Mouse (Mus musculus): ENCODE results near the gene G6pc2. TPM values are rescaled to one million over a fixed set of nuclear protein-coding genes. Genes with fewer than 3 reads are reported as not detected.

Gene G6pc2
- polyA plus RNA-seq, 1 experiment from 2014 or later: 0.76 TPM

DNA sequence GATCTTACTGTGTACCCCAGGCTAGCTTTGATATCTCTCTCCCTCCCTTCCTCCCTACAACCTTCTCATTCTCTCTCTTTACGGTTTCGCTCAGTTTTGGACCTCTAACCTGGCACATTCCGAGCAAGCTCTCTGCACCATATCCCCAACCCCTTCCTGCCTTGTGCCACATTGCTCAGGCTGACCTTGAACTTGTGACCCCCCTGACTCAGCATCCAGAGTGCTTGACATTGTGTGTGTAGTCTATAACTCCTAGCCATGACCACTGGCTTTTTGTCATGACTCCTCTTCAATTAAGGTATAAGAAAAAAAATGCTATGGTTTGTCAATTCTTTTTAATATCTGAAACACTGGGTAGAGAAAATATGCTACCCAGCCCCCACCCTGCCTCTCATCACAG, 1.2 kb upstream of the G6pc2 start:
- ATAC-seq (ENCODE audit: low FRiP score, low read depth): no peak
- H3K4me1 ChIP-seq: 0 out of 2 replicates have a peak, but pooled peaks cover 5% of the 10 kb centered on the region
- H3K27ac ChIP-seq: no peak overlapping the region
- no peaks in the 10 kb centered on the region for H3K27me3 ChIP-seq (replicated peaks)
- no peak overlapping the region for H3K4me3 ChIP-seq
- 93% methylated on average over 3 of the region's 3 CpGs for WGBS
- no peaks in the 10 kb centered on the region for H3K9me3 ChIP-seq
- no peaks in the 10 kb centered on the region for H3K36me3 ChIP-seq
- H3K9ac ChIP-seq: no peak overlapping the region
- no peak overlapping the region for H3K4me2 ChIP-seq (replicated peaks)

DNA sequence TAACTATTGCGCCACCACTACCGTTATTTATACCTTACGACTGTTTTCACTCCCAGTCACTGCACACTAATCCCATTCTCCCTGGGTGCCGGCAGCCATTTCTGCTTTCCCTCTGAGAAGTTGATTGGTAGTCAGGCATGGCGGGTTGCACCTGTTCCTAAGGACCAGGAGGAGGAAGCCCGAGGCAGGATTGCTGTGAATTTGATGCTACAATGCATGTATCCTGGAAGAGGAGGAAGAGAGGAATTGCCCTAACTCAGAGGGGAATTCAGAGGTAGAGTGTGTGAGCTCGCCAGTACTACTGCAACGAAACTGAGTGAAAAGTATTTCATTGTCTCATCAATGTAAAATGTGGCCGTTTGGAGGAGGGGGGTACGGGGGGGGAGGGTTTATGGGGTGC, 1.8 kb downstream of the G6pc2 start:
- H3K27me3 ChIP-seq (replicated peaks): no peaks in the 10 kb centered on the region
- no peak overlapping the region for H3K4me2 ChIP-seq (replicated peaks)
- 68% methylated on average over 10 of the region's 10 CpGs for WGBS

GRCm38 (mm10) chr2:69215242-69215641, 4.4 kb downstream of the G6pc2 start:
- H3K9me3 ChIP-seq: no peaks in the 10 kb centered on the region
- H3K4me2 ChIP-seq (replicated peaks): no peak overlapping the region
- H3K36me3 ChIP-seq: no peaks in the 10 kb centered on the region
- H3K27ac ChIP-seq: no peak overlapping the region
- H3K27me3 ChIP-seq (replicated peaks): no peaks in the 10 kb centered on the region
- no peaks in the 10 kb centered on the region for H3K4me1 ChIP-seq
- H3K4me3 ChIP-seq: no peak overlapping the region
- 76% methylated on average over 7 of the region's 7 CpGs for WGBS
- no peak for ATAC-seq (ENCODE audit: low FRiP score, low read depth)
- H3K9ac ChIP-seq: no peak overlapping the region

More for the DNA sequence above, 1.8 kb downstream of the G6pc2 start:
- Histone ChIP-seq H3K9ac (no peak overlapping the region), H3K36me3 (no peaks in the 10 kb centered on the region), H3K9me3 (no peaks in the 10 kb centered on the region), H3K27ac (no peak overlapping the region), H3K4me1 (no peaks in the 10 kb centered on the region), H3K4me3 (no peak overlapping the region)
- ATAC-seq (ENCODE audit: low FRiP score, low read depth): no peak

DNA sequence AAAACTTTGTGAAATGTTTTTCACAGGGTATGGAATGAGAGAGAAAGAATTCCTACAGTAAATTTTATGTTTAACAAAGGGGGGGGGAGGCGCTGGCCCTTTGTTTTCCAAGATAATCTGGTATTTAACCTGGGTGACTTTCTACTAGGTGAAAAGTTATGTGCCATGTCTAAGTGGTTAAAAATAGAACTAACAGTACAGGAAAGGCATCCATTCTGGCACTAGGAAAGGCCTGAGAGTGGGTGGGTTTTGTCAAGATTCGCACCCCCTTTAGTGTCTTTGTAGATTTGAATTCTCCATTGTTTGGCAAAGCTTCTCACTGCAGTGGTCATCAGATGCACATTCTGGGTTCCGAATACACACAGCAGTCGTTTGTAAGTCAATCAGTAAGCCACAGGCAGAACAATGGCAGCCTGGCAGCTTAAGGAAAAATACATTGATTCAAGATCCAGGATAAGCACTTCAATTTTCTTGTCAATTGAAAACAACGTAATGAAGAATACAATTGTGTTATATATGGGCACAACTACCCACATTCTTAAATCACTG, 11.1 kb downstream of the G6pc2 start:
- H3K4me2 ChIP-seq (replicated peaks): no peak overlapping the region
- ATAC-seq (ENCODE audit: low FRiP score, low read depth): no peak
- no peak overlapping the region for H3K4me3 ChIP-seq
- no peaks in the 10 kb centered on the region for H3K9me3 ChIP-seq
- no peaks in the 10 kb centered on the region for H3K27me3 ChIP-seq (replicated peaks)
- H3K36me3 ChIP-seq: no peaks in the 10 kb centered on the region
- H3K4me1 ChIP-seq: no peaks in the 10 kb centered on the region
- WGBS: 40% methylated on average over 5 of the region's 5 CpGs
- no peak overlapping the region for H3K27ac ChIP-seq
- no peak overlapping the region for H3K9ac ChIP-seq

DNA sequence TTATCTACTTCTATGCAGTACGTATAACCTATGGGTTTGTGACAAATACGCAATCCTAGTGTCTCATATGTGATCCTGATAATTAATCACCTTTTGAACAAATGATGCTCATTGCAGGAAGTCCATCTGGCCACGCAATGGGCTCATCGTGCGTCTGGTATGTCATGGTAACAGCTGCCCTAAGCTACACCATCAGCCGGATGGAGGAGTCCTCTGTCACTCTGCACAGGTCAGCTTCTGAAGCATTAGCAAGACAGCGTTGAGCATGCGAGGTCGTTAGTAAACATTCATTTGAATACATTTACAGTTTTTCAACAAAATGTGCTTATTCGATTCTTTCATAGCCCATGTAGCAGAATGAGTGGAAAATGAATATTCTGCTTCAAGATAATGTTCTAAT, 11.9 kb downstream of the G6pc2 start:
- 69% methylated on average over 10 of the region's 10 CpGs for WGBS

DNA sequence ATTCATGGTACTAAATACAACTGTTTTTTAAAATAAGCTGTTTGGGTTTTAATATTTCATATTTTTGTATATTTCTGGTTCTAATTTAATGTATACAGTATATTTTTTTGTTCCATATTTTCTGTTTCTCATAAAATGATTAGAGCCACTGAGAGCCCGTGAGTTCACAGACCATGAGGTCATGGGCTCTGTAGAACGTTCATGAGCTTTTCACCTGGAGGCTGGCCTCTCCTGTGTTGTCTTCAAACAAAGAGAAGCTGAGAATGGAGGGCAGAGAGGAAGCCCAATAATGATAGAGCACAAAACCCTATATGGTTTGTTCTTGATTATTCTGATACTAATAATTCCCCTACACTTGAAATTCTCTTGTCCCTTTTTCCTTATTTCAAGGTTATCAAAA, 13.9 kb downstream of the G6pc2 start:
- Histone ChIP-seq H3K9ac (no peak overlapping the region), H3K4me2 (replicated peaks) (no peak overlapping the region), H3K4me1 (no peaks in the 10 kb centered on the region), H3K4me3 (no peak overlapping the region), H3K27ac (no peak overlapping the region), H3K36me3 (no peaks in the 10 kb centered on the region), H3K9me3 (no peaks in the 10 kb centered on the region), H3K27me3 (replicated peaks) (no peaks in the 10 kb centered on the region)
- WGBS: 76% methylated on average over 2 of the region's 2 CpGs
- no peak for ATAC-seq (ENCODE audit: low FRiP score, low read depth)

More for the DNA sequence above, 11.9 kb downstream of the G6pc2 start:
- no peak overlapping the region for H3K9ac ChIP-seq
- no peak overlapping the region for H3K4me3 ChIP-seq
- H3K4me1 ChIP-seq: no peaks in the 10 kb centered on the region
- no peak; the same call in 1 of the 2 replicates for ATAC-seq (ENCODE audit: low FRiP score, low read depth)
- no peaks in the 10 kb centered on the region for H3K9me3 ChIP-seq
- no peaks in the 10 kb centered on the region for H3K36me3 ChIP-seq
- no peak overlapping the region for H3K27ac ChIP-seq
- no peak overlapping the region for H3K4me2 ChIP-seq (replicated peaks)
- H3K27me3 ChIP-seq (replicated peaks): no peaks in the 10 kb centered on the region

DNA sequence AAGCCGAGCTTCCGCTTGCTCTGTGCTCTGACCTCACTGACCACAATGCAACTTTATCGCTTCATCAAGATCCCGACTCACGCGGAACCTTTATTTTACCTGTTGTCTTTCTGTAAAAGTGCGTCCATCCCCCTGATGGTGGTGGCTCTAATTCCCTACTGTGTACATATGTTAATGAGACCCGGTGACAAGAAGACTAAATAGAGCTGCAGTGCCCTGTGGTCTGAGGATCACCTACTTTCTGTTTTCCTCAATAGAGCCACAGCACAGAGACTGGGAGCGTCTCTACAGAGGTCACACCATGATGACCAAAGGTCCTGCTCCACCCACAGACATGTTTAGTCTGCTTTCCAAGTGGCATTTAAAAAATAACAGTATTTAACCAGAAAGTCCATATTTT, 16.0 kb downstream of the G6pc2 start:
- no peak for ATAC-seq (ENCODE audit: low FRiP score, low read depth)

DNA sequence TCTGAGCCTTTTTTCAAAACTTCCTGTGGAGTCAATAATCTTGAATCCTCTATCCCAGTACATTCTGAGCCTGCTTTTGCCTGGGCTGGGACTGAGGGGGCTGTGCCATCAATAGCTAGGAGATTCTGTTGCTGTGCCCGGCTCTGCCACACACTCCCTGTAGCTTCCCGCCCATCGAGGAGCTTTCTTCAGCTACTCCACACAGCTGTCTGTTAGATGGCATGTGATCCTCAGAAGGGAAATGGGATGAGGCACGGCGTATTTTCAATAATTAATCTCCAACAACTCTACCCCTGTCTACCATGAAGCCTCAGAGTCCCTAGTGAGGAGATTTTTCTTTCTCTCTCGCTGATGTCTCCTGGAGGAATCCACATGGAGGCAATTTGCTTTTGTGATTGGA, 17.8 kb downstream of the G6pc2 start:
- H3K27ac ChIP-seq: no peak overlapping the region
- ATAC-seq (ENCODE audit: low FRiP score, low read depth): no peak
- no peaks in the 10 kb centered on the region for H3K9me3 ChIP-seq
- H3K4me2 ChIP-seq (replicated peaks): no peak overlapping the region
- no peaks in the 10 kb centered on the region for H3K36me3 ChIP-seq
- H3K4me3 ChIP-seq: no peak overlapping the region
- no peaks in the 10 kb centered on the region for H3K4me1 ChIP-seq
- no peak overlapping the region for H3K9ac ChIP-seq
- no peaks in the 10 kb centered on the region for H3K27me3 ChIP-seq (replicated peaks)
- WGBS: 75% methylated on average over 6 of the region's 6 CpGs

More for the DNA sequence above, 16.0 kb downstream of the G6pc2 start:
- H3K9me3 ChIP-seq: no peaks in the 10 kb centered on the region
- no peaks in the 10 kb centered on the region for H3K27me3 ChIP-seq (replicated peaks)
- H3K36me3 ChIP-seq: no peaks in the 10 kb centered on the region
- H3K9ac ChIP-seq: no peak overlapping the region
- H3K4me2 ChIP-seq (replicated peaks): no peak overlapping the region
- H3K27ac ChIP-seq: no peak overlapping the region
- H3K4me1 ChIP-seq: no peaks in the 10 kb centered on the region
- H3K4me3 ChIP-seq: no peak overlapping the region
- 90% methylated on average over 9 of the region's 9 CpGs for WGBS

GRCm38 (mm10) chr2:69230137-69230536, 19.3 kb downstream of the G6pc2 start:
- H3K27ac ChIP-seq: no peak overlapping the region
- no peak overlapping the region for H3K9ac ChIP-seq
- no peaks in the 10 kb centered on the region for H3K9me3 ChIP-seq
- H3K4me3 ChIP-seq: no peak overlapping the region
- no peak overlapping the region for H3K4me2 ChIP-seq (replicated peaks)
- no peak for ATAC-seq (ENCODE audit: low FRiP score, low read depth)
- no peaks in the 10 kb centered on the region for H3K36me3 ChIP-seq
- H3K27me3 ChIP-seq (replicated peaks): no peaks in the 10 kb centered on the region
- WGBS: 90% methylated on average over 2 of the region's 2 CpGs
- no peaks in the 10 kb centered on the region for H3K4me1 ChIP-seq

GRCm38 (mm10) chr2:69232101-69232500, 21.2 kb downstream of the G6pc2 start:
- Histone ChIP-seq H3K27me3 (replicated peaks) (no peaks in the 10 kb centered on the region), H3K9me3 (no peaks in the 10 kb centered on the region), H3K4me1 (no peaks in the 10 kb centered on the region), H3K27ac (no peak overlapping the region), H3K4me2 (replicated peaks) (no peak overlapping the region), H3K4me3 (no peak overlapping the region), H3K9ac (no peak overlapping the region), H3K36me3 (no peaks in the 10 kb centered on the region)
- ATAC-seq (ENCODE audit: low FRiP score, low read depth): no peak

DNA sequence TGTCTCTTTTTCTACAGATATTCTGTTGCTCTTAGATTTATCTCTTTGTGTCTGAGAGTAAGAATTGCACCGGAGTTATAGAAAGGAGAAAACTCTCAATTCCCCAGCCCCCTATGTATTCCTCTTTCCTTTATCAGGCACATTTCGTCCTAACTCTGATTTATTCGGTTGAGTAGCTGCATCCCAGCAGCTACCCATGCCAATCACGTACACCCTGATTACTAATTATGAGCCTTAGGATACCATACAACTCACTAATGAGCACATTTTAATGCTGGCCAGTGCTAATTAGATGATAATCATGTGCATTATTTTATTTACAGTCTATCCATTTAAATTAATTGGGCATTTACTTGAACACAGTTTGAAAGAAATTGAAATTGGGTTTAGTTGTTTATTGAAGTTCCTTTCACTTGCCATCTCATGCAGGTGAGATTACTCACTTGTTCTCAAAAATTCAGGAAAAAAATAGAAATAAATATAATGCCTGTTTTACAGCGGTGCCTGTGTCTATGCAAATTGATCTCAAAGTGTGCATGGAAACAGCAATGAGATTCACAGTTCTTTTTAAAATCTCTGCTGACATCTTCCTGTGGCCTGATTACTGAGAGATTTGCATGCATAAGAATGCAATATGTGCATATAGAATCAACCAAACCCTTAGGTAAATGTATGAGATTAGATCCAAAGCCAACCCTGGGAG, 24.3 kb downstream of the G6pc2 start:
- H3K4me3 ChIP-seq: no peak overlapping the region
- H3K27ac ChIP-seq: no peak overlapping the region
- no peak overlapping the region for H3K4me2 ChIP-seq (replicated peaks)
- no peaks in the 10 kb centered on the region for H3K27me3 ChIP-seq (replicated peaks)
- H3K9me3 ChIP-seq: no peaks in the 10 kb centered on the region
- no peak overlapping the region for H3K9ac ChIP-seq
- no peak for ATAC-seq (ENCODE audit: low FRiP score, low read depth)
- WGBS: 77% methylated on average over 5 of the region's 5 CpGs
- no peaks in the 10 kb centered on the region for H3K36me3 ChIP-seq
- H3K4me1 ChIP-seq: no peaks in the 10 kb centered on the region

GRCm38 (mm10) chr2:69239315-69239714, 28.4 kb downstream of the G6pc2 start:
- WGBS: 70% methylated on average over 9 of the region's 9 CpGs
- Histone ChIP-seq H3K9me3 (no peaks in the 10 kb centered on the region), H3K4me3 (no peak overlapping the region), H3K36me3 (no peaks in the 10 kb centered on the region), H3K4me1 (no peaks in the 10 kb centered on the region), H3K27ac (no peak overlapping the region), H3K27me3 (replicated peaks) (no peaks in the 10 kb centered on the region), H3K9ac (no peak overlapping the region), H3K4me2 (replicated peaks) (no peak overlapping the region)
- no peak for ATAC-seq (ENCODE audit: low FRiP score, low read depth)

DNA sequence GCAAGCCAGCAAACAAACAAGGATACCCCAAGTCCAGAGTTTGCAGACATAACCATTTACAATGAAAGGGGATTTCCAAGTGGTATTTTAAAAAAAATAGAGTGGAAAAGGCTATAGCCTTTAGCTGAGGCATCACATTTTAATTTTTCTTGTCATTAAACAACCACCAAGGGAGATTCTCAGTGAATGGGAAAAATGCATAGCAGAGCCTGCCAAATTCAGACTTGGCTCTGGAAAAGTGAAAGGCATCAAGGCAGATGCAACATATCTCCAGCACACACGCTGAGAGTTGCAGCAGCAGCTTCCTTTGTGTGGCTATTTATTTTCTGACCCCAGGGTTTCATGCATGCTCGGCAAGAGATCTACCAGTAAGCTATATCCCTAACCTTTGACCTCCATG, 34.1 kb downstream of the G6pc2 start:
- H3K36me3 ChIP-seq: no peaks in the 10 kb centered on the region
- 36% methylated on average over 2 of the region's 2 CpGs for WGBS
- H3K9ac ChIP-seq: no peak overlapping the region
- H3K27ac ChIP-seq: no peak overlapping the region
- ATAC-seq (ENCODE audit: low FRiP score, low read depth): no peak
- H3K4me1 ChIP-seq: no peaks in the 10 kb centered on the region
- no peak overlapping the region for H3K4me2 ChIP-seq (replicated peaks)
- no peak overlapping the region for H3K4me3 ChIP-seq
- no peaks in the 10 kb centered on the region for H3K9me3 ChIP-seq
- no peaks in the 10 kb centered on the region for H3K27me3 ChIP-seq (replicated peaks)
